Mouse (Mus musculus) lung, adult 2 months (tissue): ENCODE measurements around the gene Msi2. TPM values are rescaled to one million over a fixed set of nuclear protein-coding genes. Genes with fewer than 3 reads are reported as not detected.

Experiments
- DNase-seq: peaks from one replicate; pipeline ENCODE4 v3.0.0; 2022
- H3K4me1 ChIP-seq: fragments of 200-500 bp; 2 replicates; pipeline ENCODE4 v1.6.1; 2011; ENCODE audit warnings: low read length; ENCODE audit not compliant: control insufficient read depth, insufficient read depth
- H3K4me3 ChIP-seq: fragments of 200-500 bp; replicated peaks from 2 replicates; pipeline ENCODE3; 2011; ENCODE audit warnings: low read depth, mild to moderate bottlenecking, control low read depth, low read length; ENCODE audit errors: extremely low read depth
- CTCF ChIP-seq: fragments of 200-500 bp; IDR thresholded peaks from 2 replicates; pipeline ENCODE4 v1.5.1; 2011; ENCODE audit warnings: mild to moderate bottlenecking, low read length, control low read depth; ENCODE audit not compliant: insufficient read depth
- POLR2A ChIP-seq: fragments of 200-500 bp; IDR thresholded peaks from 2 replicates; pipeline ENCODE4 v1.6.1; 2011; ENCODE audit warnings: low read depth, mild to moderate bottlenecking, control low read depth, low read length, borderline replicate concordance; ENCODE audit errors: extremely low read depth
- WGBS: fragments of 180-500 bp; shearing (Covaris S2); methylation state at CpG from one replicate; pipeline ENCODE4 v1.1.7; 2018; 5-methylcytosine and 5-hydroxymethylcytosine counted together
- polyA plus RNA-seq: library from polyadenylated mRNA; depleted of rRNA; stranded (reverse); fragments of >200 nt; gene quantifications from 2 replicates; pipeline ENCODE4 v1.2.3, GENCODE M21; 2012

The Msi2 gene
- polyA plus RNA-seq, 1 experiment = 29.5 TPM

- Histone ChIP-seq H3K4me1 (no peaks in the 10 kb centered on the region), H3K4me3 (no peak overlapping the region)
- 74% methylated on average over 5 of the region's 5 CpGs for WGBS
- no peak for DNase-seq
- TF ChIP-seq POLR2A (no peak), CTCF (no peak)
These were observed 211.5 kb downstream of the Msi2 start for GRCm38 (mm10) chr11:88506544-88507419.

GRCm38 (mm10) chr11:88506109-88506508 is 212.2 kb downstream of the Msi2 start:
- no peak for DNase-seq
- TF ChIP-seq POLR2A (no peak), CTCF (no peak)
- no peak overlapping the region for H3K4me3 ChIP-seq
- no peaks in the 10 kb centered on the region for H3K4me1 ChIP-seq
- 95% methylated on average over 13 of the region's 13 CpGs for WGBS

GRCm38 (mm10) chr11:88502566-88502965 is 215.7 kb downstream of the Msi2 start:
- DNase-seq = no peak
- Histone ChIP-seq H3K4me3 (no peak overlapping the region), H3K4me1 (no peaks in the 10 kb centered on the region)
- TF ChIP-seq POLR2A (no peak), CTCF (no peak)
- whole genome bisulfite sequencing = 86% methylated on average over 6 of the region's 6 CpGs

GRCm38 (mm10) chr11:88498491-88498890 is 219.8 kb downstream of the Msi2 start:
- no peak for TF ChIP-seq POLR2A
- TF ChIP-seq CTCF = no peak
- Histone ChIP-seq H3K4me1 (peaks cover 3% of the 10 kb centered on the region; the same call in 1 of the 2 replicates), H3K4me3 (no peak overlapping the region)
- WGBS = 56% methylated on average over 7 of the region's 7 CpGs
- DNase-seq = no peak

- Histone ChIP-seq H3K4me1 (peaks cover 3% of the 10 kb centered on the region; the same call in 1 of the 2 replicates), H3K4me3 (no peak overlapping the region)
- WGBS = 73% methylated on average over 5 of the region's 5 CpGs
- no peak for TF ChIP-seq POLR2A
- no peak for TF ChIP-seq CTCF
- no peak for DNase-seq
These were observed 221.9 kb downstream of the Msi2 start for GRCm38 (mm10) chr11:88496460-88496859.

GRCm38 (mm10) chr11:88495759-88496158 is 222.6 kb downstream of the Msi2 start:
- no peak for DNase-seq
- Histone ChIP-seq H3K4me3 (no peak overlapping the region), H3K4me1 (peaks cover 3% of the 10 kb centered on the region; the same call in 1 of the 2 replicates)
- WGBS = 63% methylated on average over 5 of the region's 5 CpGs
- TF ChIP-seq POLR2A (no peak), CTCF (no peak)

- Histone ChIP-seq H3K4me1 (peaks cover 3% of the 10 kb centered on the region; the same call in 1 of the 2 replicates), H3K4me3 (no peak overlapping the region)
- TF ChIP-seq POLR2A (no peak), CTCF (no peak)
- no peak for DNase-seq
- WGBS = 83% methylated on average over 3 of the region's 3 CpGs
These were observed 223.3 kb downstream of the Msi2 start for GRCm38 (mm10) chr11:88495018-88495417.

- no peak for DNase-seq
- no peak overlapping the region for H3K4me3 ChIP-seq
- WGBS = 86% methylated on average over 18 of the region's 18 CpGs
- H3K4me1 ChIP-seq = peaks cover 7% of the 10 kb centered on the region; the same call in 1 of the 2 replicates
- TF ChIP-seq POLR2A (no peak), CTCF (no peak)
These were observed 224.3 kb downstream of the Msi2 start for GRCm38 (mm10) chr11:88493795-88494559.

- Histone ChIP-seq H3K4me1 (peaks cover 7% of the 10 kb centered on the region; the same call in 1 of the 2 replicates), H3K4me3 (no peak overlapping the region)
- TF ChIP-seq POLR2A (no peak), CTCF (no peak)
- 82% methylated on average over 2 of the region's 2 CpGs for WGBS
- no peak for DNase-seq
These were observed 225.7 kb downstream of the Msi2 start for GRCm38 (mm10) chr11:88492585-88492984.

- 0 out of 2 replicates have a peak, but pooled peaks cover 4% of the 10 kb centered on the region for H3K4me1 ChIP-seq
- DNase-seq = no peak
- WGBS = 39% methylated on average over 4 of the region's 4 CpGs
These were observed 228.3 kb downstream of the Msi2 start for GRCm38 (mm10) chr11:88489985-88490384.

More at GRCm38 (mm10) chr11:88489985-88490384, 228.3 kb downstream of the Msi2 start:
- TF ChIP-seq CTCF (no peak), POLR2A (no peak)
- H3K4me3 ChIP-seq = no peak overlapping the region
